Mouse (Mus musculus) neural tube, embryonic 10.5 days (tissue): ENCODE data around the gene Smok2a.
"Not testable (repeated sequence)": the region's sequence is repeated elsewhere in the genome, so short reads cannot be mapped to it uniquely, and the experiment has no call there.

Experiments used
- DNase-seq: peaks from one replicate; pipeline ENCODE4 v3.0.0-alpha.2; 2017; ENCODE audit warnings: low spot score; ENCODE audit errors: extremely low spot score

The Smok2a gene

GRCm38 (mm10) chr17:13220888-13221287 is at the start of gene Smok2a:
Gene Smok2a, plus strand, starts transcription at chr17:13221188.
- no peak for DNase-seq

GRCm38 (mm10) chr17:13173578-13173977 is 47.4 kb upstream of the Smok2a start:
- DNase-seq, result not testable (repeated sequence)

GRCm38 (mm10) chr17:13174029-13174428 is 47.0 kb upstream of the Smok2a start:
- not testable (repeated sequence) for DNase-seq

DNA sequence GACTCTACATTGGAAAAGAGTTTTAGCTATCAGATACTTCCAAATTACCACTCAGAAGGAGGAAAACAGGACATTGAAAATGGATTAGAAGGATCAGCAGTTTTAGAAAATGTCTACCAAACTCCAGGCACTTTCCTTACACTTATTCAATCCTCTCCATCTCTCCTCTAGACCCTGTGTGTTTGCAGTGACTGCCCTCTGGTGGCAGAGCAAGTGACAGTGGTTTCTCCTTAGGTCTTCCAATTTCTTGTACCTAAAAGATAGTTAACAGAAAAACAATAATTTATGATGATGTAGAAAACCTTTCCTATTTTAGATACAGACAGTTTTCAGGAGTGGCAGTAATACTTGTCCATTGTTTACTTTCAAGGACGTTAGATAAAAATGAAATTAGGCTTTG is 45.4 kb upstream of the Smok2a start:
- DNase-seq, result not testable (repeated sequence)

- not testable (repeated sequence) for DNase-seq
Observed at GRCm38 (mm10) chr17:13177796-13178195, 43.2 kb upstream of the Smok2a start.

DNA sequence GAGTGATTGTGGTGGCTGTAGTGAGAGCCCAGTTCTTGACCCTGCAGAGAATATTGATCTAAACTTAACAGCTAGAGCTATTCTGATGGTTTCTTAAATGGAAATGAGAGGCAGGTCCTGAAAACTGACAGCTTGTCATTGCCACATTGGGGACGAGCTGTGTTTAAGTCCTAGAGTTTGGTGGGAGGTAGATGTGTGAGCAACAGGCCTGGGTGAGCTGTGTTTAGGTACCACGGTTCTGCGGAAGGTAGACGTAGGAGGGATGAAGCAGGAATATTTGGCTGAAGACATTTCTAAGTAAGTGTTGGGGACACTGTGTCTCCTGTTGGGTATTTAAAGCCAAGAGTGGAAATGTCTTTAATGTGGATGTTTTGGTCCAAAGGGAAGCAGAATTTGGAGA is 42.0 kb upstream of the Smok2a start:
- not testable (repeated sequence) for DNase-seq

DNA sequence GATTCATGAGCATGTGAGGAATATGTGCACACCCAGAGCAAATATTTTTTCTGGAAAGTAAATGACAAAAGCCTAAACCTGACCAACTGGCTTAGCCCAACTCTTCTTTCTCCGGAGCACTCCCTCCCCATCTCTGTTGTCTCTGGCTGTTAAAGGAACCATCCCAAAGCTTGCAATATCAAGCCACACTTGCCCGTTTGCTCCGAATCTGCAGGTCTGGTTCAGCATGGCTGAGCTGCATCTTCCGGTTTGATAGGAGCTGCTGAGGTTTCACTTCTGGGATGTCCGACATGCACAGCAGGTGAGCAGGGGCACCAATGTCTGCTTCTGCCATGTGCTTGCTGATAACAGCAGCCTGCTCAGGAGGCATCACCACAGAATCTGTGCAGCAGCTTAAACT is 40.5 kb upstream of the Smok2a start:
- DNase-seq, result not testable (repeated sequence)

DNA sequence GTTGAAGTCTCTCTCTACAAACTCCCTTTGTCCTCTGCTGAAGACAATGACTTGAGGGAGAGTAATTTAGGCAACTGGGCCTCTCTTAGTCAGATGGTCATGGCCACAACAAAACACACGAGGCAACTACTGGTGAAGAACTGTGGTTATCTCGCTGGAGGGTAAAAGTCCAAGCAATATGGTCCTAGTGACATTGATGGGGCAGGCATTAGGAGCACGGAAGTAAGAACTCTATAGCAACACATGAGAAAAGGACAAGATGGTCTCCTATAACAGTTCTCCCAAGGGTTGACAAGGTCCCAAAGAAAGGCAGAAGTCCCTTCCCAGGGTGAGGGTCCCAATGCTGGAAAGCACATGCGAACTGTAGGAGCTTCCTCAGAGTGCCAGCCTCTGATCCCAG is 38.3 kb upstream of the Smok2a start:
- not testable (repeated sequence) for DNase-seq

DNA sequence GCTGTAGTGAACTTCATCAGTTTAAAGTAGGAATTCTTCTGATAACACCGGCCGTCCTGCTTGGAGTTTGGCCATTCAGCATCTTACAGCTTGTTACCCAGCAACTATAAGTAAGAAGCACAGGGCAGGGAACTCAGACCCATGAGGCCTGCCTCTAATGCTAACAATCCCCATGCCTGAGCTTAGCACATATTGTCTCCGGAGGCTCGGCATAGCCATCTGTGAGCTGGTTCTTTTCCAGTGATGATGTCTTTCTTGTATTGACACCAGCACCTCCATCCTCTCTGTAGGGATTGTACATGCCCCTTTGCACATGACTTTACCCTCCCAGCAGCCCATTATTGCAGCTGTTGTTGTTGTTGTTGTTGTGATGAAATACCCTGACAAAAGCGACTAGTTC is 36.5 kb upstream of the Smok2a start:
- not testable (repeated sequence) for DNase-seq

GRCm38 (mm10) chr17:13186541-13186940 is 34.4 kb upstream of the Smok2a start:
- DNase-seq, result not testable (repeated sequence)

- not testable (repeated sequence) for DNase-seq
Observed at GRCm38 (mm10) chr17:13187621-13188020, 33.4 kb upstream of the Smok2a start.

GRCm38 (mm10) chr17:13188846-13189245 is 32.1 kb upstream of the Smok2a start:
- DNase-seq, result not testable (repeated sequence)

GRCm38 (mm10) chr17:13190836-13191583 is 30.0 kb upstream of the Smok2a start:
- DNase-seq, result not testable (repeated sequence)

DNA sequence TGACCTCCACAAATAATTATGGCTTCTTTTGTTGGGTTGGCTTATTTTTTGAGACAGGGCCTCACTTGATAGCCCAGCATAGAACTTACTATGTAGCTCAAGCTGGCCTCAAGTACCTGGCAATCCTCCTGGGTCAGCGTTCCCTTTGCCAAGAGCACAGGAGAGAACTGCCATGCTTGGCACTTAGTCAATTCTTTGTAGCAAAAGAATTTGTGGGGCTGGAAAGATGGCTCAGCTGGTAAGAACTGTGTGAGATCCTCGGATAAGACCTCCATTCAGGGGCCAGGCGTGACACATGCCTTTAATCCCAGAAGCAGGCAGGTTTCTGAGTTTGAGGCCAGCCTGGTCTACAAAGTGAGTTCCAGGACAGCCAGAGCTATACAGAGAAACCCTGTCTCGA is 24.5 kb upstream of the Smok2a start:
- not testable (repeated sequence) for DNase-seq

DNA sequence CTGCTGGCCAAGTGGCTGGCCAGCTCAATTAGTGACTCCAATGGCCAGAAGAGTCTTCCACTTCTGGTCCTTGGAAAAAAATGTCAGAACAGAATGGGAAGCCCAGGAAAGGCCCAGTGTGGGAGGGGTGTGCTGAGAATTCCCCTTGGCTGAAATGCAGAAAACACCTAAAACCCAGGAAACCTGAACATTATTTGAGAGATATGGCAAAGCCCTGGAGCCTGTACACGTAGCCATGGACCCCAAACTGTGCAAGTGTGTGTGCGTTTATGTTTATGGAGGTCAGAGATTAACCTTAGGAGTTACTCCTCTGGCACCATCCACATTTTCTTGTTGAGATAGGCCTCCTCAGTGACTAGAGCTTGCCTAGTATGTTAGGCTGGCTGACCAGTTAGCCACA is 22.2 kb upstream of the Smok2a start:
- DNase-seq, result not testable (repeated sequence)

DNA sequence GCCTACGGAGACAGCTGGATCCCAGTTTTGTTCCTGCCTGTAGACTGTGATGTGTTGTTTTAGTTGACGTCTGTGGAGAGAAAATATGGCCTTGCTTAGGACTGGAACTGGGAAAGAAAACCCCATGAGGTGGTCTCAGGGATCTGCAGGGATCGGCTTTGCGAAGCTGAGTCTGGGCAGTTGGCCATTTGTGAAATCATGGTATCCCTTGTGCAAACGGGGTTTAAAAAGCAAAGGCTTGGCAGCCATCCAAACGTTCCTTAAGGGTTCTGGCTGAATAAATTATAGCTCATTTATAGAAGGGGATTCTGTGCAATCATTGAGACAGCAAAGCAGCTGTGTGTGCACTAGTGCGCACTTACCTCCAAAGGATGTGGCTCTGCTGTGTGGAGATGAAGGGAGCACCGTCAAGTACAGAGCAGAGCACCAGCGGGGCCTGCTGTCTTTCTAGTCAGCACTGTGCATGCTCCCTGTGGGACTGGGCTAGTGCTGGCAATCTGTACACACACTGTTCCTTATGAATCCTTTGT is 21.0 kb upstream of the Smok2a start:
- not testable (repeated sequence) for DNase-seq

DNA sequence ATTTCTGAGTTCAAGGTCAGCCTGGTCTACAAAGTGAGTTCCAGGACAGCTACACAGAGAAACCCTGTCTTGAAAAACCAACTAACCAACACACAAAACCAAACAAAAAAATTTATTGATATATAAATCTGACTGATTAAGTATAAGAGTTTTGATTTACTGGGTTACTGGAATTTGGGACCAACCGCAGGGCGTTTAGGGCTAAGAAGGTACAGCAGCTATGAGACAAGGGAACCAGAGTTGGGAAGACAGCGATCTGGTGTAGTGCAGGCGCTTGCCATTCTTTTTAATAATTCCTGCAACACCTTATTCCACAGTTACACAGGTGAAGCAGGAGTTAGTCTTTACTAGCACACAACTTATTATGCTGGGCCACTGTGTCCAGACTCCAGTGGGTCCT is 19.4 kb upstream of the Smok2a start:
- DNase-seq, result not testable (repeated sequence)

- not testable (repeated sequence) for DNase-seq
Observed at GRCm38 (mm10) chr17:13202453-13203107, 18.4 kb upstream of the Smok2a start.

DNA sequence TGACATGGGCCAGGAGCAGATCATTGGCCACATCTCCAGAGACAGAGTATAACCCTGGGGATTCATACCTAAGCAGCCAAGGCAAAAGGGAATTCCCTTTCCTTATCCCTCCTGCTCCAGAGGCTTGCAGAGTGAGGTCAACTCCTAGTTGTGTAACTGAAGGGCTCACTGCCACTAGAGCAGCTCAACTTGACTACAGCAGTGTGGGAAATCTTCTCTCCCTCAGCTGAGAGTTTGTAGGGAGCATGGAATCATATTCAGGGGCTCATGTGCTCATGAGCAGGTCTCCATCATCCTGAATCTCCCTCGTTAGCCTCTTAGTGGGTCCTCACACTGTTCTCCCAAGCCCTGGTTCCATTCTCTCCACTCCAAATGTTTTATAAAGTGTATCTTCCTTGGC is 15.7 kb upstream of the Smok2a start:
- DNase-seq, result not testable (repeated sequence)

DNA sequence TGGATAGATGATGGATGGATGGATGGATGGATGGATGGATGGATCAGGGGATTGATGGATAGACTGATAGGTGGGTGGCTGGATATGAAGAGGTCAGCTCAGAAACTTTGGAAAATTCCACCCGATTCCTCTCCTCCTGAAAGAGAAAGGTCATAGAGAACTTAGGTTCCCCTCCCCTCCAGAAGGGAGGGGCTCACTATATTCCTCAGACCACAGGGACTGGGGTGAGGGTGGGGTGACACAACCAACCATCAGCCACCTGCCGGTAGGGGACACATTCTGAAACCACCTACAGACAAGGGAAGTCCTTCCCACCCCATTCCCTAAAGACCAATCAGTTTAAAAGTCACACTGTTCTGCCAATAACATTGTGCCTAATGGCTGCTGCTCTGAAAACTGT is 14.5 kb upstream of the Smok2a start:
- no peak for DNase-seq

DNA sequence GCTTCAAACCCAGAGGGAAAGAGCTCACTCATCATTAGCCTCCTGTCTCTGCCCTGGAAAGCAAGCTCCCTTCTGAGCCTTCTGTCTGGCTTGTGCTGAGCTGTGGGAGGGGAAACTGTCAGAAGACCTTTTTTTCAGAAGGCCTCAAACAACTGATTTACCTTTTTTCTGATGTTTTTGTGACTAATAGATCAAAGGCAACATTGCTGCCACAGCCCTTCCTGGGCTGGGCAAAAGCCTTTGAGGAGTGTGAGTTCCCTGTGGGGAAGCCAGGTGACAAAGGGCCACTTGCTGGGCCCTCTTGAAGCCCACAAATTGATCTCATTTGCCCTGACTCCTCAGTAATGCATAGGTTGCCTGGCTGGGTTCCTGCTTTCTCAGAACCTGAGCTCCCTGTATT is 12.5 kb upstream of the Smok2a start:
- DNase-seq, result not testable (repeated sequence)

DNA sequence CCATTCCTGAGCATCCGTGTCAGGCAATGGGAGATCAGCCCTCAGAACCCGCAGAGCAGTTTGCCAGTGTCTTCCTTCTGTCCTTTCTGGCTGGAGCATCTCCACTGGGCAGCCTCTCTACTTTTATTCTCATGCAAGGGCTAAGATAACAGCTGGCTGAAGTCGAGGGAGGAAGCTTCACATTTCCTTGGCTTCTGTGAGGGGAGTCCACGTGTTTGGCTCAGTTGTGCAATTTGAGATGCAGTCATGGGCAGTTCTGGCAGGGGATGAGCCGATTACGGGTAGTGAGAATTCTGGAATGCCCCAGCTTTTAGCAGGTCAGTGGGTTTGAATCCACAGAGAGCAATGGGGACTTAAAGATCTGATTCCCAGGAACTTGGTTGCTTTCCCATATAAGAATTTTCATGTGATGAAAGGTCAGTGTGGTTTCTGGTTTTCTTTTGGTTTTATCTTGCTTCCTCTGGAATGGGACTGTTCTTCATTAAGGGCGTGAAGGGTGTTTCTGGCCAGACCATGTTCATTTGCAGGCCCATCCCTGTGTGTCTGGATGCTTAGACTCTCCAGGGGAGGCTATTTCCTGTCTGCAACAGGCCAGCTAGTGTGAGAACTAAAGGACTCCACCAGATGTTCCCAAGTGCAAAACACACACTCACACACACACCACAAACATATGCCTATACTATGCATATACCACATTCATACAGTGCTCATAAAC is 8.7 kb upstream of the Smok2a start:
- DNase-seq, result no peak
